Mouse (Mus musculus) inflammation-experienced regulatory T-cells, adult 16 weeks (primary cell): Measurements from ENCODE around the gene Topbp1. TPM values are rescaled to one million over a fixed set of nuclear protein-coding genes. Genes with fewer than 3 reads are reported as not detected.

Experiments used
- polyA plus RNA-seq: library from polyadenylated mRNA; unstranded; fragments of 100-300 nt; shearing (Covaris generic); gene quantifications from one replicate; pipeline ENCODE4 v1.2.1, GENCODE M21; 2017

The Topbp1 gene
- 17.7 TPM for polyA plus RNA-seq

DNA sequence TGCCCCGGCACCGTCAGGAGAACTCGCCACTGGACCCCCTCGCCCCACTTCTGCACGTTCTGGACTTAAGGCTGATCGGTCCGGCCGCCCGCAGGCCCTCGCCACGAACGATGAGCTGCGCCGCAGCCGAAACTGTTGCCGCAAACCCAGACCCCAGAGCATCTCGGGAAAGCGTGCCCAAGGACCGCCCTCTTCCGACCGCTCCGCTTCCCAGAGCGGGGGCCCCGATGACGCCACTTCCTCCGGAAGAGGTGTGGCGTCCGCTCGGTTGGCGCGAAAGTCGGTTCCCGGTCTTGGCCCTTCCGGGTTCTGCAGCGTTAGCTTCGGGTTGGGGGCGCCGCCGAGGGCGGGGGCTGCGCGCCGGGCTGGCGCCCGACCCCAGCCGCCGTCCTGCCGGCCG, at the start of gene Topbp1, which contains the start of gene 1300017J02Rik:
Gene Topbp1 (plus strand): TSS at position 289 of the 400 bp plus-strand sequence.
Gene 1300017J02Rik (minus strand): TSS at position 156 of the 400 bp plus-strand sequence.

GRCm38 (mm10) chr9:103365290-103366247, 60.6 kb downstream of the Topbp1 start, which contains the start of gene Cdv3:
Cdv3 (minus strand) TSS chr9:103365840.

Other genes starting within 250 kb of the Topbp1 start
- 11.7 TPM for gene Rab6b, start 193.4 kb upstream of the Topbp1 start, polyA plus RNA-seq
- gene Srprb, start 103.1 kb upstream of the Topbp1 start, polyA plus RNA-seq = 47.6 TPM
- gene Gm20425, start 74.9 kb upstream of the Topbp1 start, polyA plus RNA-seq = 4.8 TPM
- gene Trf, start 74.8 kb upstream of the Topbp1 start, polyA plus RNA-seq = 22.0 TPM
- gene 1300017J02Rik, start 133 bp upstream of the Topbp1 start, polyA plus RNA-seq = 1.1 TPM
- gene Cdv3, start 60.6 kb downstream of the Topbp1 start, polyA plus RNA-seq = 43.6 TPM
- 0.63 TPM for gene Bfsp2, start 175.2 kb downstream of the Topbp1 start, polyA plus RNA-seq